Mouse (Mus musculus): ENCODE data around the gene Slc19a3. TPM values are rescaled to one million over a fixed set of nuclear protein-coding genes. Genes with fewer than 3 reads are reported as not detected.

The Slc19a3 gene
- total RNA-seq (2015; ENCODE audit: low replicate concordance): not detected in 2 replicates
- not detected in 2 replicates for total RNA-seq (2017; ENCODE audit: low replicate concordance)

DNA sequence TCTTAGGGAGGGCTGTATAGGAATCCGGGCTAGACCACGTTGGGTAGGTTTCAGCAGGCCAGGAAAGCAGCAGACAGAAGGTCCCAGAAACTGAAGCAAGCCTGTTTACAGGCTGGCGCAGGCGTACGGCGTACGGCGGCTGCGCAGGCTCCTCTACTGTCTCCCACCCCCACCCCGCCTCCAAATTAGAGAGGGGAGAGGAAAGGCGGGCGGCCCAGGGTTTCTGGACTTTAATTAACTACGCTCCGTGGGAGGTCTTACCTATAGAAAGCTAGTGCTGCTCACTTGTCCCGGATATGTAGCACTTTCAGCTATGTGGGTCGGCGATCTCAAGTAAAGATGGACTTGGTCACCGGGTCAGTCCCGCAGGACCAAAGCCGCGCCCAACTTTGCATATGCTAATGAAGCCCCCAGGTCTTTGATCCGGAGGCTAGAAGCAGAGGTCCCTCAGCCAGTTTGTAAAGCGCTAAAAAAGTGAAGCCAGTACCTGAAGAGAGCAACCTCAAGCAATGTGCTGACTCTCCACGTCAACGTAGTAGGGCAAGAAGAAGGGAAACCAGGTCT lies at the start of gene Slc19a3:
Slc19a3 (minus strand) TSS at position 340 of the 564 bp plus-strand sequence.
- ATAC-seq (replicated peaks; ENCODE audit: low FRiP score, poor library complexity, severe bottlenecking): no peak

DNA sequence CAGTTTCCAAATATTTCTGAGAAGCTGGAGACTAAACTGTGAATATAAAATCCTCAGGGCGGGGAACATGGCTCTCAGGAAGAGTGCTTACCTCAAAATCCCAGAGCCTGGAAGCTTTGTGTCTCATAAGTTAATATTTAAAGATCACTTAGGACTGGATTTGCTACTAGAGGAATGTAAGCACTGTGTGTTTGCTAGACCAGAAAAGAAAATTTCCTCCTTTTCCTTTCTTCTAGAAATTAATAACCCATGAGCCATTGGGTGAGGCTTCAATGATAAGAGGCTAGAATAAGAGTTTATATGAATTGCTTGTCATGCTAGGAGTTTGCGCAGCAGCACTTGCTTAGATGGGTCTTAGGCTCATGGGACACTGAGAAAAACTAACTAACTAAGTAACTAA lies 46.5 kb upstream of the Slc19a3 start:
- no peak for ATAC-seq (replicated peaks; ENCODE audit: low FRiP score, poor library complexity, severe bottlenecking)

DNA sequence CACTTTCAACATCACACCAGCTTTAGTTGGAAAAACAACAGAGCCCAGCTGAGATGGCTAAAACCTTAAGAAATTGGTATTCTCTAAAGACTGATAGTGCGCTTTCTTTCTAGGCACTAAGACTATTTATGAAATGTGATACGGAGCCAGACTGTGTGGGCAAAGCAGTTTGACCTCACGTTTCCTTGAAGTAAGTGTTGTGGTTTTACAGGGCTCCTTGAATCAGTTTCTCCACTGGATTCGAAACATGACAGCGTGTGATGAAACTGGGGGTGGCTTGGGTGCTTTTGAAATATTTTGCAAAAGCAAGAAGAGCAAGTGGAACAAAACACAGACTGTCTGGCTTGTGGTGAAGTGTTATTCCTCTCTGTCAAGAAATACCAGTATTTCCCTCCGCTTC lies 38.8 kb upstream of the Slc19a3 start:
- ATAC-seq (replicated peaks; ENCODE audit: low FRiP score, poor library complexity, severe bottlenecking): no peak

DNA sequence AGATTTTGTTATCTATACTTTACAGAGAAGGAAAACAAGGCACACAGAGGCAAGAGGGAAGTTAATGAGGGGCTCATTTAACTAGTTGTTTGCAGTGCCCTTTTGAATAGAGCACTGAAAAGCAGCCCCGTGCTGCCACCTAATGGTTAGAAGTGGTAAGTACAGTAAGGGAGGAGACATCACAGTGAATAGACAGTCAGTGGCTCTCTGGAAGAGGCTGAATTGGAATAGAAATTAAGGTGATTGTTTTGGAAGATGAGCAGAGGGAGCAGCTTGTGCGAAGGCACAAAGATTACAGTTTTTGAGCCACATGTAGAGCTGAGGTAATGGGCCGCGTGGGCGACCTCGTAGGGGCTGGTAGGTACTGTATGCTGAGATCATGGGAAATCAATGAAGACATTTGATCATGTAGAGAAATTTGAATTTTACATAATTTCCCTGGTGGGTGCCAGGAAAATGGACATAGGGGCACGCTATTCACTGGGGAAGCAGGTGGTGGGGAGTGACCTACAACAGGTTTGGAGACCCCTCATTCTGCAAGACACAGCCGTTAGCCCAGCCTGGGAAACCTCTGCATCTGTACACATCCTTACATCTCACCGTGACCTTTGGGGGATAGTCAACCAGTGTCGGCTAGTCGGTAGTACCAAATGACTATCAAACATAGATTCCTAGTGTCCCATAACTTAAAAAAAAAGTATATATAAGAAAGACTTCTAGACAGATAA lies 38.1 kb upstream of the Slc19a3 start:
- no peak for ATAC-seq (replicated peaks; ENCODE audit: low FRiP score, poor library complexity, severe bottlenecking)

DNA sequence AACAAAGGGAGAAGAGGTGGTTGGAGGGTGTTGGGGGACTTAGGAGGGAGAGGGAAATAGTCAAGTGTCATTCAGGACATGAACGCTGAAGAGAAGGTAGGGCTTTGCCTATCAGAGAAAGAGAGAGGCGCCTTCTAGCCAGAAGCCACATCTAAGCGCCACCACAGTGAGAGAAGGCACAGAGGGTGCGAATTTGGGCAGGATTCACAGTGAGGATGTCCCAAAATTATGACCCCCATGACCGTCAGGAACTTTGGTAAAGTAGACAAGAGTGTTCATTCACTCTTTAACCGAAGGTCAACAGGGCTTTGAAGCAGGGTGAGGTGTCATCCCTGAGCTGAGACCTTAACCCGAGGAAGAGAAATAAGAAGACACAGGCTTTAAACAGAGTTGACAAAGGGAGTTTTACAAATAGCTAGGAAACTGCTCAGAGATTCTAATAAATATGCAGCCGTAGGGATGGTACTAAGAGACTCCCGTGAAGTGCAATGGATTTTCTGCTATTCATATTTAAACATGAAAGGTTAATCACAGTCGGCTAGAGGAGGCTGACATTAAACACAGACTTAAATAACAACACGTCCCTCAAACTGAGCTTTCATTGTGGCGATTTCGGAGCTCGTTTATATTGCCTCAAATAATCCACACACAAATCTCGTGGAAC lies 37.4 kb upstream of the Slc19a3 start:
- no peak for ATAC-seq (replicated peaks; ENCODE audit: low FRiP score, poor library complexity, severe bottlenecking)

DNA sequence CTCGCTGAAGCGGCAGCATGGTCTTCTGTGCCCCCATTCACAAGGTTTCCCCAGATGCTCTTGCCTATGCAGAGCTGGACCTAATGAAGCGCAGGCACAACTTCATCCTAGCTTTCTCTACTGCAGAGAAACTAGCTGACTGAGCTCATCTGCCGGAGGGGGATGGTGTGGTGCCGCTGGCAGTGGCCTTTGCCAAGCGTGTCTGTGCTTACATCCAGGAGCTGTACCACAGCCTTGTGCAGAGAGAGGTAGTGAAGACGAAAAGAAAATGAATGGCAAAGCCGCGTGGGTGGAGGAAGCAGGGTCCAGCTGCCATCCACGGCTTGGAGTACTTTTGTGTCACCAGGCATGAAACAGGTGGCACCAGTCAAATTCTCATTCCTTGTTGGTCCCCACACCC lies 29.0 kb upstream of the Slc19a3 start:
- no peak for ATAC-seq (replicated peaks; ENCODE audit: low FRiP score, poor library complexity, severe bottlenecking)

DNA sequence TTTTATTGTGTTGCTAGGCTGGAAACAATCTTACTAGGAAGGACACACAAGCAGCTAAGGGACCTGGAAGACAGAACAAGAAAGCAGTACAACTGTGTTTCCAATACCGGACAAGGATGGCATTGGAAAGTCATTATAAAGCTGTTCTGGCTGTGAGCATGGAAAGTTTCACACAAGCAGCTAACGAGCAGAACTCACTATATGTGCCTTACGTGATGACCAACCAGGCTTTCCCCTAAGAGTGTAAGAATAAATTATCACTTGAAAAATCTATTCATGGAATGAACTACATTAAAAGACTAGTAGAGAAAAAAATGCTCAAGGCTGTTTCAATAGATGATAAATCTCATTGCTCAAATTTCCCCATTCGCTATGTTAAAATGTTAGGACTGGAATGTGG lies 28.3 kb upstream of the Slc19a3 start:
- no peak for ATAC-seq (replicated peaks; ENCODE audit: low FRiP score, poor library complexity, severe bottlenecking)

DNA sequence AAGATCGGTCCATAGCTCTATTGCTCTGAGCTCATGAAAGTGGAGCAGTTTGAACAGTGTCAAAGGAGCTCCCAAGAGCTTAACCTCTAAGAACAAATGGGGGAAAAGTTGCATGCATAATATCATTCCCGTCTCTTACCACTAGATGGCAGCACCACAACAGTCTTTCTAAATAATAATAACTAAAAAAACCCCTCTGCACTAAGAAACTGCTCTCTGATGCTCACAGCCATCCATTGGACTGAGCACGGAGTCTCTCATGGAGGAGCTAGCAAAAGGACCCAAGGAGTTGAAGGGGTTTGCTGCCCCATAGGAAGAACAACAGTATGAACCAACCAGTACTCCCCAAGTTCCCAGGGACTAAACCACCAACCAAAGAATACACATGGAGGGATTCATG lies 26.6 kb upstream of the Slc19a3 start:
- ATAC-seq (replicated peaks; ENCODE audit: low FRiP score, poor library complexity, severe bottlenecking): no peak

DNA sequence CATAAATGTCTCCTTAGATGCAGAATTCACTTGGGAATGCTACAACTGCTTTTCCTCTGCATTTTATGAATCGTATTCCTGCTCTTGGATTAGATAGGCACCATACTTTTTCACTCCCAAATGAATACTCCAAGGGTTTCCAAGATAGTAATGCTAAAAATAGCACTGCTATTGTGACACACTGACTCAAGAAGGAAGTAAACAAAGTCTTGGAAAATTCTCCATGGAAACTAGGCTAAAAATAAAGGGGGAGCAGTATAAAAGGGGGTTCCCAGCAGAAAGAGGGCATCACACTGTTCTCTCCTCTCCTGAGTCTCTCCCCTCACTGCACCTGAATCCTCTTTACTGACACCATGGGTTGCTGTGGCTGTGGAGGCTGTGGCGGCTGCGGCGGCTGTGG lies 22.4 kb upstream of the Slc19a3 start, which contains the start of gene Krtap28-13:
Krtap28-13 (plus strand) TSS at position 288 of the 400 bp plus-strand sequence.
- ATAC-seq (replicated peaks; ENCODE audit: low FRiP score, poor library complexity, severe bottlenecking): no peak

DNA sequence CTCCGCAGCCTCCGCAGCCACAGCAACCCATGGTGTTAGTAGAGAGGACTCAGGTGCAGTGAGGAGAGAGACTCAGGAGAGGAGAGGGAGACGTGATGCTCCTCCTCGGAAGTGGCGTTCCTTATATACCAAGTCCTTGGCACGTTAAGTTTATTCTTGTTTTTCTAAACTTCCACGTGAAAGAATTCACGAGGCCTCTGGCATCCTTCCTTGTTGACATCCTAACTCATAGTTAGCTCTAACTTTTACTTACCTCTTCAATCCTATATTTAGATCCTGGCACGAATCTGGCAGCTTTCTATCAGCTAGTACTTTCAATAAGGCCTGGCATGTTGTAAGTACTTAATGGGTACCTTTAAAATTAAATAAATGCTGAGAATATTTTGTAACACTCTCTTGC lies 21.0 kb upstream of the Slc19a3 start, which contains the start of gene A030005K14Rik:
A030005K14Rik (minus strand) TSS at position 101 of the 400 bp plus-strand sequence.
- no peak for ATAC-seq (replicated peaks; ENCODE audit: low FRiP score, poor library complexity, severe bottlenecking)

DNA sequence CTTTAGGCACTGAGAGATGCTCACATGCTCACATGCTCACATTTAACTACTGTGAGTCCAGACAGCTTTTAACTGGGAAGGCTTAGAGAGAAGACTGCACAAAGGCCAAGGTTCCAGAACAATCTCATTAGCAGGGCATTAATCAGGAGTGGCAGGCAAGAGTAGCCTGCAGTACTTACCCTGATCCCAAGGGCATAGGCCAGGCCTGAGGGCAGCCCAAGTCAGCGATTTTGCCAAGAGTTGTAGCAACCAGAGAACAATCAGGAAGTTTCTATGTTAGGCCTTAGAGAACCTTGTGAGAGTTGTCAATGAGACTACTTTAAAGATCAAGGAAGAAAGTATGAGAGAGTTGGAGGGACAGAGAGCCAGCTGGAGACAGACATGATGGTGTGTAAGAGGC lies 20.2 kb upstream of the Slc19a3 start:
- ATAC-seq (replicated peaks; ENCODE audit: low FRiP score, poor library complexity, severe bottlenecking): no peak

DNA sequence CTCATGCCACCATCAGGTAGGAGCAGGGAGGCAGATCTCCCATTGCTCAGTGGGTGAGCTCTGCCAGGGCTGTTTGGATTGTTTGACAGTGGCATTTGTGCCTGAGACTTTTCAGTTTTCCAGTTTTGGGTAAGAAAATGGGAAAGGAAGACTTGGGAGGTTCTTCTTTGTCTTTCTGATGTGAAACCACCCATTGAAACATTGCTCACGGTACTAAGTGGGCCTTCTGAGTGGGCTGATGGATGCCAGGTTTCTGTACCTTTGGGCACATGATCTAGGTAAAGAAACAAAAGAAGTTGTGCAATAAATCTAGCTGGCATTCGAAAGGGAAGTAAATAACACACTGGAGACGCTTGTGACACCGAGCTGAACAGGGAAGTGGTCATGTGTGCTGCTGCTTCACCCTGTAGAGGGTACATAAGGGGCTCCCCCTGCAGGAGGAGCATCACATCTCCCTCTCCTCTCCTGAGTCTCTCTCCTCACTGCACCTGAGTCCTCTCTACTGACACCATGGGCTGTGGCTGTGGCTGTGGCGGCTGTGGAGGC lies 6.7 kb upstream of the Slc19a3 start, which contains the start of gene Gm47969:
Gm47969 (plus strand) TSS at position 51 of the 546 bp plus-strand sequence.
- no peak for ATAC-seq (replicated peaks; ENCODE audit: low FRiP score, poor library complexity, severe bottlenecking)

DNA sequence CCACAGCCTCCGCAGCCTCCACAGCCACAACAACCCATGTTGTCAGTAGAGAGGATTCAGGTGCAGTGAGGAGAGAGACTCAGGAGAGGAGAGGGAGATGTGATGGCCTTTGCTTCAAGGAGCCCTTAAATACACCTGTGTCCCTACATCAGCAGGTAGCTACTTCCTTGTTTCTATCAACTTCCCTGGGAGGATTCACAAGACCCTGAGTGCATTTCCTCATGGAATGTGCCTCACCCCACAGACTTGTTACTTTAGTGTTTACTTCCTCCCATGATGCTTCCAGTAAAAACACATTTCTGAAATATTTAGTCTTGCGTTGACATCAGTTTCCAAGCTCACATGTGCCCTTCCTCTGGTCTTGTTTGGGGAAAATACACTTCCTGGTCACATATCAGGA lies 4.1 kb upstream of the Slc19a3 start, which contains the start of gene Krtap28-10:
Krtap28-10 (minus strand) TSS at position 101 of the 400 bp plus-strand sequence.
- ATAC-seq (replicated peaks; ENCODE audit: low FRiP score, poor library complexity, severe bottlenecking): no peak

DNA sequence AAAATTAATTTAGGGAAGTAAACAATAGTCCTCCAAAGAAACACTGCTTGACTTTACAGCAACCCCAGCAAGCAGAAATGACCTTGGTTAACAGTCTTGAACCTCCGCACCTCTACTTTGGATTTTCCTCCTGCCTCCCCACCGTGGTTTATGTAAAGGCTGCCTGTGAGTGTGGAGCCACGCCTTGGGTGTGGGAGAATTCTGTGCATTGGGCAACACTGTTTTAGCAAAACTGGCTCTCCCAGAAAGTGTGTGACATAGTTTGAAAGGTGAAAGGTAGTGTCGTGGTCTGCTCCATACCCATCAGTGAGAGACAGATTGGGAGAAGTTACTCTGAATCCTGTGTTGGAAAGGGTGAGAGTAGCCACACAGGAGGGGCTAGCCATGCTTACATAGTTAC lies 832 bp upstream of the Slc19a3 start:
- ATAC-seq (replicated peaks; ENCODE audit: low FRiP score, poor library complexity, severe bottlenecking): no peak

DNA sequence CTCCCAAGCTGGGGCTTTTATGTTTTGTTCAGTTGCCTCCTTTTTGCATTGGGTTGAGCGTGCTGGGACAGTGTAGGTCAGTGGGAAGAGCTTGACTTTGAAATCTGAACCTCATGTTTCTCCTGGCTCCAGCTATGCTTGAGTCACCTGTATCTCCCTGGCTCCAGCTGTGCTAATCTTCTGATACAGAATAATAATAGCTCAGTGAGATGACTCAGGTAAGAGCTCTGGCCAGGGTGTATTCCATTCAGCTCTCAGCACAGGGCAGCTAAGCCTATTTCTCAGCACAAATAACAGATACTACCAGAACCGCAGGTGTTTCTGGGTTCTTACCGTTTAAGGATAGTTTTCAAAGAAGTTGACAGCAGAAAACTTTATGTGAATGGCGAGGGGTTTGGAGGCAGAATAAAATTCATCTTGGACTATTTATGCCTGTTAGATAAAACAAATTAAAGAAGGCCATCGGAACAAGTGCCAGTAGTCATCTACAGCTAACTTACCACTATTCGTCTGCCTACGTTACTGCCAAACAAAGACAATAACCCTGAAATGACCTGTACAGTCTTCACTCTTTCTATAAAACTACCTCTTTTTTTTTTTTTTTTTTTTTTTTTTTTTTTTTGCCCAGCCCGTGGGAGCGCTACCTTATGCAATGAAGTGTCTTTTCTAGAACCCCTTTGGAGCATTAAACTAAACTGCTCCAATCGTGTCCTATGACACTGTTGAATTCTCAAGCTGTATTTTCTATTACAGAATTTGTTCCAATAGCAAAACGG lies 1.2 kb downstream of the Slc19a3 start:
- no peak for ATAC-seq (replicated peaks; ENCODE audit: low FRiP score, poor library complexity, severe bottlenecking)

DNA sequence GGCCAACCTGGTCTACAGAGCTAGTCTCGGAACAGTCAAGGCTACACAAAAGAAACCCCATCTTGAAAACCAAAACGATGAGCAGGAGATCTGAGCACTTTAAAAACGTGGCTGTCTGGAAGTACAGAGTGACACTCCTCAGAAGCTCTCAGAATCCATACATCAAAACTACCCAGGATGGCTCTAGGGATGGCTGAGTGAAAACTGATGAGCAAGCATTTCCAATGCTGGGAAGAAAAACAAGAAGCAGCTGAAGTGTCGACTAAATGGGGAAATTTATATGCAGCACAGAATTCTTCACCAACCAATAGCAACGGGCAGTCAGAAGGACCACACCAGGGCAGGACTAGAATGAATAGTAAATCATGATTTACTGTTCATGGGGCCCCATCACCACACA lies 3.7 kb downstream of the Slc19a3 start:
- no peak for ATAC-seq (replicated peaks; ENCODE audit: low FRiP score, poor library complexity, severe bottlenecking)

DNA sequence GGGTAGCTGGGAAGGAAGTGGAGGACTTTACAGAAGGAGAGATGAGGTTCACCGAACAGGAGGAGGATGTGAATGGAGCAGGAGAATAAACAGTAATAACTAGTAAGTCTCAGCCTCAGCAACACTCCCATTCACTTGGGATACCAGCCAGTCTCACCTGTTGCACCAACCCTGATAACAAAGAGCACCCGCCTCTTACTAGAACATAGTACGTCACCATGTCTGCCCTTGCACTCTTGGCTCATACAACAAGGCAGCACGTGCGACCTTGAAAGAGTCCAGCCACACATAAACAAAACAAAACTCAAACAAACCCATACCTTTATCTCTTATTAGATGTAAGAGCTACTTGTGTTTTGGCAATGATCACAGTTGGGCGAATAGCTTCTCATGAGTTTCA lies 5.7 kb downstream of the Slc19a3 start:
- no peak for ATAC-seq (replicated peaks; ENCODE audit: low FRiP score, poor library complexity, severe bottlenecking)

DNA sequence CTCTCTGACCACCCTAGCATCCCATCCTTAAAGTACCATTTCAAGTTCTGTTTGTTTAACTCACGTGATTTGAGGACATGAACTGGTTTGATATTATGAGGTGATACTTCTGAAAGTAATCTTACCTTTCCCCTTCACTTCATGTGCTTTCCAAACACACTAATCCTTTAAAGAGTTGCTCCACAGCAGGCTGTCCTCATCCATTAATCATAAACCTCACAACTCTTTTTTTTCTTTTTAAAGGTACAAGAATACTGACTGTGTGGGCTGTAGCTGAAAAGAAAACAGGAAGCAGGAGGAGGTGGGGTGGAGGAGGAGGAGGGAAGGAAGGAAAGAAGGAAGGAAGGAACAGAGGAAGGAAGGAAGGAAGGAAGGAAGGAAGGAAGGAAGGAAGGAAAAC lies 6.3 kb downstream of the Slc19a3 start:
- ATAC-seq (replicated peaks; ENCODE audit: low FRiP score, poor library complexity, severe bottlenecking): no peak

DNA sequence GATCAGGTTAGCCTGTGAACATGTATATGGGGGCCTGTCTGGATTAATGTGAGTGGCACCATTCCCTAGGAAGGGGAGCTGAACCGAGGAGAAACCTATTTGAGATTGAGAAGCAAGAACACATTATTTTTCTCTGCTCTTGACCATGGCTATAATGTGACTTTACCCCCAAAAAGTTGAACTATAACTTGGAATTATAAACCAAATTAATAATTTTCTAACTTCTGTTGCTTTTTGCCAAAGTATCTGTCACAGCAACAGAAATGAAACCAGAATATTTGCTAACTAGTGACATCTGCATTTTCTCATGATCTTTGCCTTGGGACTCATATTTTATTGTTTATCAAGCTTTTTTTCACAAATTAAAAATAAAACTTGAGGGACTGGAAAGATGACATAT lies 21.7 kb downstream of the Slc19a3 start:
- ATAC-seq (replicated peaks; ENCODE audit: low FRiP score, poor library complexity, severe bottlenecking): no peak
